Mouse (Mus musculus) embryonic facial prominence, embryonic 15.5 days (tissue): Measurements from ENCODE around the gene Smox. TPM values are rescaled to one million over a fixed set of nuclear protein-coding genes. Genes with fewer than 3 reads are reported as not detected.

ENCODE experiments used
- ATAC-seq: fragments of 200-750 bp; cut with Nextera tagmentation; 2 replicates; pipeline ENCODE4 v1.8.0; 2017; ENCODE audit warnings: low read depth, moderate TSS enrichment; ENCODE audit not compliant: insufficient number of reproducible peaks, low FRiP score, low TSS enrichment
- H3K27ac ChIP-seq: fragments of 300-500 bp; sonication (generic); replicated peaks from 2 replicates; pipeline ENCODE4 v1.5.1; 2015; ENCODE audit warnings: mild to moderate bottlenecking, inconsistent platforms
- H3K27me3 ChIP-seq: fragments of 300-500 bp; sonication (generic); 2 replicates; pipeline ENCODE4 v1.6.1; 2015; ENCODE audit warnings: inconsistent platforms
- H3K36me3 ChIP-seq: fragments of 300-500 bp; sonication (generic); 2 replicates; pipeline ENCODE4 v1.6.1; 2015; ENCODE audit warnings: mild to moderate bottlenecking, inconsistent platforms
- H3K4me1 ChIP-seq: fragments of 300-500 bp; sonication (generic); 2 replicates; pipeline ENCODE4 v1.6.1; 2015; ENCODE audit warnings: inconsistent platforms
- H3K4me2 ChIP-seq: fragments of 300-500 bp; sonication (generic); replicated peaks from 2 replicates; pipeline ENCODE4 v1.6.1; 2015; ENCODE audit warnings: mild to moderate bottlenecking, inconsistent platforms
- H3K4me3 ChIP-seq: fragments of 300-500 bp; sonication (generic); replicated peaks from 2 replicates; pipeline ENCODE4 v1.5.1; 2015; ENCODE audit warnings: mild to moderate bottlenecking, inconsistent platforms
- H3K9ac ChIP-seq: fragments of 300-500 bp; sonication (generic); 2 replicates; pipeline ENCODE4 v1.6.1; 2015; ENCODE audit warnings: inconsistent platforms
- H3K9me3 ChIP-seq: fragments of 300-500 bp; sonication (generic); replicated peaks from 2 replicates; pipeline ENCODE4 v1.6.1; 2016; ENCODE audit warnings: inconsistent platforms
- WGBS: fragments of 180-500 bp; shearing (Covaris S2); methylation state at CpG from one replicate; pipeline ENCODE4 v1.1.7; 2015; 5-methylcytosine and 5-hydroxymethylcytosine counted together
- polyA plus RNA-seq: library from polyadenylated mRNA; unstranded; fragments of >200 nt; fragmentation: Nextera tagmentation; extraction: Ambion mirVana; gene quantifications from 2 replicates; pipeline ENCODE4 v1.2.1, GENCODE M21; 2015

Gene Smox
- polyA plus RNA-seq, 1 experiment from 2014 or later, result 59.9 TPM

DNA sequence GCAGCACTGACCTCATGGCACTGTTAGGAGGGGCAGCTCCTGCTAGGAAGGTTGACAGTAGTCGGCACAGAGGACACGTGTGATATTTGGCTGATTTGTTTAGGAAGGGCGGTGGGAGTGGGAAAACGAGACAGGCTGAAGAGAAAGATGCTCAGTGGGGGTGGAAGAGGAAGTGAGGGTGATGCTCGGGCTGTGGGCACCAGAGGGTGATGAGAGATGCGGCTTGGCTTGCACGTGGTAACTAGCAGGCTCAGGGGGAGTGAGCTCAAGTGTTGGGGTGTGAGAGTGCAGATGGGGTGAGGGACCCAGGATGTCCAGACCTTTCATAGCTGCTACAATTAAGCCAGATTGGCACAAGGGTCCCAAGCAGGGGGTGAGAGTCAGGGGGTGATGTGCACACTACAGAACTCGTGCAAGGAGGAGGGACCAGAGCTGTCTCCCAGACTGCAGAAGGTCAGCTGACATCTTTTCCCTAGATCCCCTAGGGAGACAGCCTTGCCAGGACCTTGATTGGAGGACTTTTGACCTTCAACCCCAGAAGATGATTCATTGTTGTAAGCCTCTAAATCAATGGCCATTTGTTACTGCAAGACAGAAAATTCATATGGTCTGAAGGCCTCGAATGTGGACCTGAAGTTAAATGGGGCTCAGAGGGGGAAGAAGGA, 61.6 kb downstream of the Smox start:
- Histone ChIP-seq H3K4me3 (no peak overlapping the region), H3K4me2 (no peak overlapping the region), H3K27me3 (peaks cover 80% of the 10 kb centered on the region), H3K36me3 (no peaks in the 10 kb centered on the region), H3K27ac (no peak overlapping the region), H3K9me3 (no peaks in the 10 kb centered on the region), H3K4me1 (peaks cover 2% of the 10 kb centered on the region; the same call in 1 of the 2 replicates), H3K9ac (no peak overlapping the region)
- 24% methylated on average over 9 of the region's 9 CpGs for WGBS
- ATAC-seq, result no peak

DNA sequence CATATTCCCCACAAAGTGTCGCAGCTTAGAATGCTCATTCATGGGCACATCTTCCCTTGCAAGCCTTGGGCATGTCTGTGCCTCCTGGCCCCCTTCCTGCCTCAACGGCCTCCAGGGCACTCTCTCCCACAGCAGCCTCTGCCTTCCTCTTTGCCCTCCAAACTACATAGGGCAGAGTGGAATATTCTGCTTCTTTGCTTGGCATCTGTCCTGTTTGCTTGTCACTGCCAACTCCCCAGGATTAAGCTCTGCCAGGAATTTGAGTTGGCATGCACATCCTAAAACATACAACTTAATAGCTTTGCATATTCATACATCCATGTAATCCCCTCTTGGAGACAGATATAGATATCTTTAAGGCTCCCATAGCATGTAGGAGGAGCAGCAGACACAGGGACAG, 66.6 kb downstream of the Smox start:
- no peak for ATAC-seq
- Histone ChIP-seq H3K27me3 (peaks cover 87% of the 10 kb centered on the region), H3K27ac (no peak overlapping the region), H3K4me1 (peaks cover 27% of the 10 kb centered on the region), H3K9me3 (no peaks in the 10 kb centered on the region), H3K4me2 (no peak overlapping the region), H3K9ac (no peak overlapping the region), H3K4me3 (no peak overlapping the region), H3K36me3 (no peaks in the 10 kb centered on the region)
- 71% methylated on average over 2 of the region's 2 CpGs for WGBS

DNA sequence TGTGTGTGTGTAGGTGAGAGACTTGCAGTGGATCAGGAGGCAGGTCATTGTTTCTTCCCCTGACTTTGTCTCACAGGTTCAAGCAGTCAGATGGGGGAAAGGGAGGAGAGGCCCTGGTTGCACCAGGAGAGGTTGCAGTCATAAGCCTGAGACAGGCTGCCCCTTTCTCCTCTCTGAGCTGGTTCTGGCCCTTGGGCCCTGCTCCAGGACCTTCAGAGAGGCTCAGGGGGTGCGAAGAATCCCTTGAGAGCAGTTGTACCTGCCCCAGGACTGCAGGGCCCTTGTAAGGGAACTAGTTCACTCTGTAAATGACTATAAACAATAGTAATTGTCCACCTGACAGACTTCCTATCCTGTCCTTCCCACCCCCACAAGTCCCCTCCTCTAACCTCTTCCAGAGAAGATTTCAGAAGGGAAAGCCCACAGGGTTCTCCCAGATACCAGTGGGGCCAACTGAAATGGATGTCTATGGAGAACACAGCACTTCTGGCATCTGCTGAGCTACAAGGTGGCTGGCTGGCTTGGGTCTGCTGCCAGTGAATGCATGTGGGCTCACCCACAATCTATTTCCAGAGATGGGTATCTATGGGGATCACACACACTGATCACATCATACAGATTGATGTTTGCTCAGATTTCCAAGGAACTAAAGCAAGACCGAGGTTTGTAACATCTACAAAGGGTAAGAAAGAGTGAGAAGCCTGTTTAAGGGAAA, 69.1 kb downstream of the Smox start:
- Histone ChIP-seq H3K4me2 (no peak overlapping the region; the same call in 1 of the 2 replicates), H3K27ac (no peak overlapping the region), H3K36me3 (no peaks in the 10 kb centered on the region), H3K27me3 (peaks cover 82% of the 10 kb centered on the region), H3K9me3 (no peaks in the 10 kb centered on the region), H3K4me1 (peaks cover 31% of the 10 kb centered on the region), H3K4me3 (peak overlapping the region; percentile 53; the same call in 1 of the 2 replicates), H3K9ac (no peak overlapping the region)
- ATAC-seq, result no peak
- 54% methylated on average over 2 of the region's 2 CpGs for WGBS

DNA sequence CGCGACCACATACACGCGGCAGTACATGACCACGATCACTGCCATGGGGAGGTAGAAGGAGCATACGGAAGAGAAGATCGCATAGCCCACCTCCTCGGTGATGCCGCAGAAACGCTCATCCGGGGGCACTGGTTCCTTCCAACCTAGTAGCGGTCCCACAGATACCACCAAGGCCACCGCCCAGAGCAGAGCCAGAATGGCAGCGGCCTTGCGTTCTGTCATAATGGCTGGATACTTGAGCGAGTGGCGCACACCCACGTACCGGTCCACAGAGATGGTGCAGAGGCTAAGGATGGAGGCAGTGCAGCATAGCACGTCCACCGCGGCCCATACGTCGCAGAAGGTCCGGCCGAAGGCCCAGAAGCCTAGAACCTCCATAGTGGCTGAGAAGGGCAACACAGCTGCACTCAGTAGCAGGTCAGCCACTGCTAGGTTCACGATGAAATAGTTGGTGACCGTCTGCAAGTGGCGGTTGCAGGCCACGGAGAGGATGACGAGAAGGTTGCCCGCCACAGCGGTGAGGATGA, 70.1 kb downstream of the Smox start:
- Histone ChIP-seq H3K4me2 (peak overlapping the region; percentile 83), H3K9ac (0 out of 2 replicates have a peak overlapping the region, but pooled peaks have one; percentile 35), H3K27me3 (peaks cover 74% of the 10 kb centered on the region), H3K4me1 (peaks cover 31% of the 10 kb centered on the region), H3K27ac (no peak overlapping the region), H3K4me3 (peak overlapping the region; percentile 53), H3K9me3 (no peaks in the 10 kb centered on the region), H3K36me3 (no peaks in the 10 kb centered on the region)
- no peak for ATAC-seq
- WGBS, result 4% methylated on average over 33 of the region's 33 CpGs

DNA sequence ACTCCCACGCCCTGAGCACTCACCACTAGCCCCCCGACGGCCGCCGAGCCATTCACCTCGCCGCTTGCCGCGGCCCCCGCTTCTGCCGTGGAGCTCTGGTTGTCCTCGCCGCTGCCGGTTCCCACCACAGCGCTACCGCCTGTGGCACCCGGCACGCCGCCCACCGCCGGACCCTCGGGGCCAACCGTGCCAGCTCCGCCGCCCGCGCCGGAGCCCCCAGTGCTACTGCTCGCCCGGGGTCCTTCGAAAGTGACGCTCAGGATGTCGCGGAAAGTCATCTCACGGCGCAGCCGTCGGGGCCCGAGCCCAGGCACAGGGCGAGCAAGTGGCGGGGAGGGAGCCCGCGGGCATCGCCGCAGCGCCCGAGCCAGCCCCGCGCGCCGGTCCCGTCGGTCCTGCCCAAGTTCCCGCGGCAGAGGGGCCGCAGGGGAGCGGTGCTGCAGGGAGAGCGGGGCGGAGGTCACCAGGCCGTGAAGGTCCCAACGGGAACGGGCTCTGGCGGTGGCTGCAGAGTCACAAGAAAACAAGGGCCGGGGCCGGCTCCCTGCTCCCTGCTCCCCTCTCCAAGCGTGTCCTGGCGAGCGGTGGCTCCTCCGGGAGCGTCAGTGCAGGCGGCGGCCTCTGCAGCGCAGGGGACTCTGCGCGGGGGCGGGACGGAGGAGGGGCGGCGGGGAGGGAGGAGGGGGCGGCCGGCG, 70.7 kb downstream of the Smox start, which contains the start of gene Adra1d:
Gene Adra1d, minus strand, starts transcription at position 393 of the 695 bp plus-strand sequence.
- Histone ChIP-seq H3K4me2 (peak within 1 kb of the TSS; percentile 83), H3K9me3 (no peaks in the 10 kb centered on the region), H3K27me3 (peaks cover 68% of the 10 kb centered on the region), H3K27ac (no peak within 1 kb of the TSS), H3K9ac (peak within 1 kb of the TSS; percentile 35), H3K36me3 (no peaks in the 10 kb centered on the region), H3K4me3 (peak within 1 kb of the TSS; percentile 53), H3K4me1 (peaks cover 31% of the 10 kb centered on the region)
- ATAC-seq, result peak; percentile 63
- WGBS, result under 1% methylated on average over 74 of the region's 82 CpGs

DNA sequence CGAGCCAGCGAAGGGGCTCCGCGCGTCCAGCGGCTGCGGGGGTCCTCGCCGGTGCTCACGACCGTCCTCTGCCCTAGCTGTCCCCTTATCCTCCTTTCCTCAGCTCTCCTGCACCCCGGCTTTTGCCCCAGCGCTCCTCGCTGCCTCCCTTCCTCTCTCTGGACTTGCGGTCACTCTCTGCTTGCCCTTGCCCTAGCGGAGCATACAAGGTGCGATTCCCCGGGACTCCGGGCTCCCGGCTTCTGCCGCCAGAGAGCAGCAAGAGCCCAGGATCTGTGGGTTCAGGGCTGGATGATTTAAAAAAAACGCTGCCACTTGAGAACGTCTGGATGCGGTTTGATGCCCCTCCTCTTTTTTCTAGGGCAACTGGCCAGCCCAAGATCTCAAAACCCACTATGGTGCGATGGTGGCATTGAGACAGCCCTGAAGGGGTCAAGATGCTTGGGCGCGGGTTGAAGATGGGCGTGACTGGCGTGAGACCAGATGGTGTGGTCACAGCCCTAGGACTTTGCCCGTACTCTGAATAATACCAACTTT, 71.4 kb downstream of the Smox start:
- Histone ChIP-seq H3K27ac (no peak overlapping the region), H3K27me3 (peaks cover 63% of the 10 kb centered on the region), H3K4me2 (peak overlapping the region; percentile 83), H3K9me3 (no peaks in the 10 kb centered on the region), H3K4me3 (peak overlapping the region; percentile 53), H3K9ac (peak overlapping the region; percentile 35), H3K4me1 (peaks cover 31% of the 10 kb centered on the region), H3K36me3 (no peaks in the 10 kb centered on the region)
- WGBS, result under 1% methylated on average over 23 of the region's 30 CpGs
- peak; percentile 54 for ATAC-seq

Other genes starting within 250 kb of the Smox start
- gene Pank2, start 229.0 kb upstream of the Smox start, polyA plus RNA-seq, result 34.7 and 39.1 TPM in 2 replicates
- gene Rnf24, start 138.6 kb upstream of the Smox start, polyA plus RNA-seq, result 7.4 and 7.6 TPM in 2 replicates
- 1.4 and 2.7 TPM in 2 replicates for gene Adra1d, start 70.8 kb downstream of the Smox start, polyA plus RNA-seq